Mouse (Mus musculus) heart, adult 2 months (tissue): ENCODE measurements around the gene Rsad1.

Experiments
- CTCF ChIP-seq: fragments of 200-600 bp; IDR thresholded peaks from 2 replicates; pipeline ENCODE4 v1.8.1; 2022; ENCODE audit warnings: antibody characterized with exemption, mild to moderate bottlenecking, moderate library complexity
- POLR2A ChIP-seq: fragments of 200-500 bp; IDR thresholded peaks from 2 replicates; pipeline ENCODE4 v1.6.1; 2011; ENCODE audit warnings: mild to moderate bottlenecking, low read depth, low read length, control low read depth; ENCODE audit not compliant: insufficient read depth

DNA sequence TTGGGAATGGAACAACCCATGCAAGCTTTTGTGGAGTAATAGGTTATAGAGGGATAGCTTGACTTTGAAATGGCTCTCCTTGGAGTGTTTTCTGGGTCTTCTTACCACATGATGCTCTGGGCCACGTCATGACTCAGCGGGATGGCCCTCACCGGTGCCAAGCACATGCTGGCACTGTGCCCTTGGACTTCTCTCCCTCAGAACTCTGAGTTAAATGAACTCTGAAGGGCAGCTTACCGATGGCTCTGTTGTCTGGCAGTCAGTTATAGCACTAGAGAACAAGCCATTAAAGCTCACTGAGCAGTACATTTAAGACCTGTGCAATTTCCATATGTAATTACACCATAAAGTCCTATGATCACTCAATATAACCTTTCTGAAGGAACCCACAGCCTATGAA, 48.3 kb upstream of the Rsad1 start:
- TF ChIP-seq CTCF = no peak
- no peak for TF ChIP-seq POLR2A
